37 mouse cellular contexts compared by ENCODE assay signal in the genomic region with DNA sequence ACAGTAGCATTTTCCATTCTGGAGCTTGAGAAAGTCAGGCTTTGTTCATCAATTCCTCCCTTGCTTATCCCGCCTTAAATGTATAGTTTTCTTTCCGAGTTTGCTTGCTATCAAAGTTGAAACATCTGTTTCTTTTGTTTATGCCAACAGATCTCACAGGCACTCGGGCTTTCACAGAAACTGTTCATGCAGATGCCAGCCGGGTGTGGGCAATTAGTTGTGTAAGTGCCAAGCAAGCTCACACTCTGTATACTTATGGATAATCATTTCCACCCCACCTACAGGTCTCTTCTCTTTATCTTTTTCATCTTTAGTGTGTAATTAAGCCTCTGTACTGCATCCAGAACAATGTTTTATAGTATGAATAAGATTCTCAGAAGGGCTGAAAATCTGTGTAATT. TPM values are rescaled to one million over a fixed set of nuclear protein-coding genes. Genes with fewer than 3 reads are reported as not detected.
DNase-seq lines count a peak whose midpoint lies in the region; ATAC-seq and TF ChIP-seq lines count a peak whose summit lies in the region.
"Had no signal": no experiment of that assay in that cellular context is flagged by ENCODE, and none has a peak within 500 bp of the region (broad histone marks: within the 10 kb centered on the region; RNA-seq: fewer than 3 reads in every experiment).

No protein-coding gene starts in this region.

- peak; percentile 27 to 56; a peak in 3 of 4 replicates for TF ChIP-seq EP300 in MEL (IDR thresholded peaks at IDR 0.05; ENCODE audit: low read depth in 1 of 2, low read length in 2 of 2)
- peak; percentile 62; the same call in 1 of the 2 replicates for TF ChIP-seq EP300 in liver, postnatal 0 days (IDR thresholded peaks at IDR 0.05; ENCODE audit: low read depth)

- H3K36me3 ChIP-seq in MEL (ENCODE audit: control insufficient read depth in 1 of 2, insufficient read depth in 2 of 2, low read length in 2 of 2) = peaks cover 0 to 27% of the 10 kb centered on the region in 2 experiments; a peak in 2 of 4 replicates
- H3K36me3 ChIP-seq in liver, postnatal 0 days (replicated peaks; ENCODE audit: insufficient read depth, low read length) = no peaks in the 10 kb centered on the region
- H3K36me3 ChIP-seq in hindbrain, embryonic 10.5 days = no peaks in the 10 kb centered on the region
- H3K36me3 ChIP-seq: embryonic facial prominence, embryonic 12.5 days; lung, embryonic 15.5 days; midbrain, embryonic 15.5 days; neural tube, embryonic 15.5 days had no signal

- no peak overlapping the region for H3K4me3 ChIP-seq in MEL (ENCODE audit: control insufficient read depth in 1 of 2, insufficient read depth in 1 of 2, low read depth in 2 of 2, low read length in 2 of 2)
- H3K4me3 ChIP-seq in liver, postnatal 0 days (ENCODE audit: low read depth, low read length) = no peak overlapping the region
- no peak overlapping the region for H3K4me3 ChIP-seq in hindbrain, embryonic 10.5 days
- H3K4me3 ChIP-seq: embryonic facial prominence, embryonic 12.5 days; layer of hippocampus, adult 2 months; lung, embryonic 15.5 days; megakaryocyte, embryonic 14.5 days; midbrain, embryonic 15.5 days; neural tube, embryonic 15.5 days had no signal

- H3K9me3 ChIP-seq in MEL (replicated peaks; ENCODE audit: insufficient read depth, low read length) = no peaks in the 10 kb centered on the region
- no peaks in the 10 kb centered on the region for H3K9me3 ChIP-seq in liver, postnatal 0 days (ENCODE audit: low read length)
- no peaks in the 10 kb centered on the region for H3K9me3 ChIP-seq in hindbrain, embryonic 10.5 days
- H3K9me3 ChIP-seq: embryonic facial prominence, embryonic 12.5 days; lung, embryonic 15.5 days; midbrain, embryonic 15.5 days; neural tube, embryonic 15.5 days had no signal

- no peak overlapping the region for H3K4me2 ChIP-seq in liver, postnatal 0 days (ENCODE audit: low read depth, low read length)
- H3K4me2 ChIP-seq: embryonic facial prominence, embryonic 12.5 days; lung, embryonic 15.5 days; midbrain, embryonic 15.5 days; neural tube, embryonic 15.5 days had no signal

- no peak overlapping the region for H3K27ac ChIP-seq in MEL (ENCODE audit: control insufficient read depth, low read depth, low read length)
- no peak overlapping the region for H3K27ac ChIP-seq in liver, postnatal 0 days (ENCODE audit: low read depth)
- H3K27ac ChIP-seq in hindbrain, embryonic 10.5 days = no peak overlapping the region; the same call in 1 of the 2 replicates
- H3K27ac ChIP-seq: embryonic facial prominence, embryonic 12.5 days; layer of hippocampus, adult 2 months; lung, embryonic 15.5 days; midbrain, embryonic 15.5 days; neural tube, embryonic 15.5 days had no signal

- no peaks in the 10 kb centered on the region for H3K79me2 ChIP-seq in MEL (ENCODE audit: control insufficient read depth, insufficient read depth, low read length, poor library complexity)

- intact Hi-C loops in left cerebral cortex, postnatal 4 days (cut with DNase I) = no loop called here
- intact Hi-C loops in gastrocnemius, postnatal 36 days (cut with DNase I) = no loop called here

- no peak for TF ChIP-seq CTCF in MEL (IDR thresholded peaks at IDR 0.05 in 2 of 3, conservative IDR thresholded peaks at IDR 0.05 in 1 of 3; ENCODE audit: control insufficient read depth in 1 of 3, insufficient read depth in 1 of 3, low read depth in 2 of 3, low read length in 3 of 3, poor library complexity in 1 of 3, severe bottlenecking in 1 of 3)
- no peak for TF ChIP-seq CTCF in liver, postnatal 0 days (IDR thresholded peaks at IDR 0.05; ENCODE audit: low read depth)

- TF ChIP-seq RAD21 in MEL (IDR thresholded peaks at IDR 0.05; ENCODE audit: low read depth, low read length) = no peak

- no peak for TF ChIP-seq POLR2A in MEL (IDR thresholded peaks at IDR 0.05; ENCODE audit: control insufficient read depth in 1 of 2, insufficient read depth in 1 of 2, low read depth in 1 of 2, low read length in 2 of 2, poor library complexity in 1 of 2)

- peak; percentile 40; the same call in 1 of the 2 replicates for ATAC-seq in common myeloid progenitor, adult 5-6 weeks (replicated peaks; ENCODE audit: low read depth, poor library complexity, severe bottlenecking)
- no peak for ATAC-seq in liver, postnatal 0 days
- ATAC-seq: hindbrain, embryonic 16.5 days; midbrain, embryonic 15.5 days had no signal

- H3K4me1 ChIP-seq in MEL (ENCODE audit: control insufficient read depth in 1 of 2, insufficient read depth in 2 of 2, low read length in 2 of 2) = peaks cover 14 to 16% of the 10 kb centered on the region in 2 experiments
- H3K4me1 ChIP-seq in liver, postnatal 0 days (ENCODE audit: insufficient read depth) = no peaks in the 10 kb centered on the region
- H3K4me1 ChIP-seq in hindbrain, embryonic 10.5 days (replicated peaks) = peaks cover 13% of the 10 kb centered on the region
- H3K4me1 ChIP-seq: embryonic facial prominence, embryonic 12.5 days; lung, embryonic 15.5 days; neural tube, embryonic 15.5 days had no signal

- H3K27me3 ChIP-seq in MEL (ENCODE audit: control insufficient read depth in 1 of 2, insufficient read depth in 2 of 2, low read length in 2 of 2) = no peaks in the 10 kb centered on the region
- H3K27me3 ChIP-seq in liver, postnatal 0 days (ENCODE audit: insufficient read depth, low read length) = no peaks in the 10 kb centered on the region
- H3K27me3 ChIP-seq in hindbrain, embryonic 10.5 days (ENCODE audit: insufficient read depth, poor library complexity, severe bottlenecking) = no peaks in the 10 kb centered on the region
- H3K27me3 ChIP-seq: embryonic facial prominence, embryonic 12.5 days; lung, embryonic 15.5 days; megakaryocyte, embryonic 14.5 days; midbrain, embryonic 15.5 days; neural tube, embryonic 15.5 days had no signal

- H3K9ac ChIP-seq in MEL (ENCODE audit: control insufficient read depth, low read depth, low read length, poor library complexity, severe bottlenecking) = no peak overlapping the region
- no peak overlapping the region for H3K9ac ChIP-seq in liver, postnatal 0 days (replicated peaks)
- H3K9ac ChIP-seq: embryonic facial prominence, embryonic 12.5 days; lung, embryonic 15.5 days; midbrain, embryonic 15.5 days; neural tube, embryonic 15.5 days had no signal

- 44% methylated on average over 4 of the region's 4 CpGs for WGBS in liver, postnatal 0 days (ENCODE audit: insufficient replicate concordance)
- 68% methylated on average over 4 of the region's 4 CpGs for WGBS in hindbrain, embryonic 10.5 days

- peak; percentile 0 for DNase-seq in left cerebral cortex, adult 11 months (ENCODE audit: low spot score)
- no peak for DNase-seq in left cerebral cortex, postnatal 4 days
- DNase-seq in MEL (ENCODE audit: low read depth, low spot score) = peak; percentile 43
- DNase-seq in liver, postnatal 0 days = no peak
- no peak for DNase-seq in gastrocnemius, postnatal 36 days
- no peak for DNase-seq in adrenal gland, adult (ENCODE audit: inconsistent age in 2 of 2, low spot score in 1 of 2)
- no peak for DNase-seq in hindbrain, embryonic 10.5 days (ENCODE audit: low spot score)
- DNase-seq: adrenal gland, adult 2 months; adrenal gland, postnatal 36 days; cerebellum, adult 11 months; cerebellum, adult 9-10 months; cerebellum, postnatal 36 days; embryo, embryonic 11 days; heart, postnatal 14 days; kidney, adult 18-20 months; kidney, postnatal 36 days; layer of hippocampus, postnatal 36 days; retina, postnatal 1 day; right cerebral cortex, postnatal 14 days; thymus, postnatal 14 days had no signal

TF ChIP-seq in MEL, 35 proteins besides CTCF, POLR2A, EP300 and RAD21:
- TF ChIP-seq GATA1 (IDR thresholded peaks at IDR 0.05; ENCODE audit: low read depth, low read length) (no peak), TAL1 (IDR thresholded peaks at IDR 0.05; ENCODE audit: low read length) (peak; percentile 12; the same call in 1 of the 2 replicates), TCF12 (IDR thresholded peaks at IDR 0.05; ENCODE audit: low read depth, low read length) (peak; percentile 50; the same call in 1 of the 2 replicates)

RNA-seq across cellular contexts. Expression of a gene that starts 53.6 kb away (rescaled TPM):
- total RNA-seq in left cerebral cortex, postnatal 4 days (2021) = 1 to 10 TPM; 2.1 to 3.5 TPM
- total RNA-seq in MEL (2012; rRNA removed) = 0.15 and 0.36 TPM in 2 replicates
- 1 to 10 TPM in 1 of 2 experiments, not detected in 1; 1.3 TPM for polyA plus RNA-seq in MEL (2012; ENCODE audit: insufficient read depth in 1 of 2, insufficient read length in 2 of 2, low read depth in 1 of 2, low replicate concordance in 2 of 2, missing spikeins in 1 of 2)
- 0.34 and 4.0 TPM in 2 replicates for total RNA-seq in common myeloid progenitor, adult 5-6 weeks (2017)
- polyA plus RNA-seq in liver, postnatal 0 days (2015; fragmentation: Nextera tagmentation; extraction: Ambion mirVana) = not detected in 2 replicates
- total RNA-seq in gastrocnemius, postnatal 36 days (2021) = not detected
- 16.9 and 18.6 TPM in 2 replicates for polyA plus RNA-seq in hindbrain, embryonic 10.5 days (2016; fragmentation: Nextera tagmentation; extraction: Ambion mirVana)
- total RNA-seq: gastrocnemius, adult 8-10 months; heart, adult 8-10 months; heart, postnatal 14 days; liver, adult 2 months had no signal
- polyA plus RNA-seq: adrenal gland, adult 2 months; heart, embryonic 14.5 days; kidney, embryonic 16.5 days; limb, embryonic 11.5 days; liver, adult 2 months; lung, embryonic 15.5 days; small intestine, adult 2 months; stomach, embryonic 14.5 days; urinary bladder, adult 2 months had no signal

Comparison
In these comparisons a context has a peak if more than half of its experiments do, and no peak if none do; other contexts are left out.
1. DNase-seq: peak in left cerebral cortex, adult 11 months (single experiment) and MEL (single experiment); none in left cerebral cortex, postnatal 4 days (single experiment), liver, postnatal 0 days (single experiment), gastrocnemius, postnatal 36 days (0 of 2), adrenal gland, adult (0 of 2) and hindbrain, embryonic 10.5 days (single experiment).